Mouse (Mus musculus): ENCODE measurements around the gene Ppp1r10. TPM values are rescaled to one million over a fixed set of nuclear protein-coding genes. Genes with fewer than 3 reads are reported as not detected.
"Not testable (repeated sequence)": the region's sequence is repeated elsewhere in the genome, so short reads cannot be mapped to it uniquely, and the experiment has no call there.

The Ppp1r10 gene
- total and polyA plus RNA-seq, 2 experiments from 2014 or later = 20.3 to 37.5 TPM

GRCm38 (mm10) chr17:35929534-35929933 lies 13.3 kb downstream of the Ppp1r10 start:
- Histone ChIP-seq H3K27ac (no peak overlapping the region), H3K36me3 (ENCODE audit: insufficient read depth, low read length) (peaks cover 56% of the 10 kb centered on the region), H3K4me1 (ENCODE audit: insufficient read depth, low read length) (no peaks in the 10 kb centered on the region), H3K9ac (replicated peaks; ENCODE audit: low read length) (no peak overlapping the region), H3K4me2 (ENCODE audit: low read depth, low read length) (no peak overlapping the region), H3K27me3 (ENCODE audit: insufficient read depth, low read length) (no peaks in the 10 kb centered on the region), H3K9me3 (ENCODE audit: low read length) (no peaks in the 10 kb centered on the region), H3K4me3 (ENCODE audit: low read length) (no peak overlapping the region)
- no peak for ATAC-seq
- WGBS = 93% methylated on average over 2 of the region's 2 CpGs
- no peak for DNase-seq (ENCODE audit: low spot score)
- no peak for TF ChIP-seq CTCF (IDR thresholded peaks at IDR 0.05; ENCODE audit: low read depth)

- H3K9me3 ChIP-seq (ENCODE audit: low read length) = no peaks in the 10 kb centered on the region
- H3K27ac ChIP-seq = no peak overlapping the region
- ATAC-seq (no peak), DNase-seq (ENCODE audit: low spot score) (no peak)
- 98% methylated on average over 12 of the region's 12 CpGs for WGBS
- H3K9ac ChIP-seq (replicated peaks; ENCODE audit: low read length) = no peak overlapping the region
- H3K4me3 ChIP-seq (ENCODE audit: low read length) = no peak overlapping the region
- H3K4me1 ChIP-seq (ENCODE audit: insufficient read depth, low read length) = no peaks in the 10 kb centered on the region
- no peak overlapping the region for H3K4me2 ChIP-seq (ENCODE audit: low read depth, low read length)
- no peak for TF ChIP-seq CTCF (IDR thresholded peaks at IDR 0.05; ENCODE audit: low read depth)
- peaks cover 48% of the 10 kb centered on the region for H3K36me3 ChIP-seq (ENCODE audit: insufficient read depth, low read length)
- H3K27me3 ChIP-seq (ENCODE audit: insufficient read depth, low read length) = no peaks in the 10 kb centered on the region
Observed at GRCm38 (mm10) chr17:35930627-35931026, 14.4 kb downstream of the Ppp1r10 start.

- H3K9ac ChIP-seq (replicated peaks; ENCODE audit: low read length) = no peak overlapping the region
- no peaks in the 10 kb centered on the region for H3K9me3 ChIP-seq (ENCODE audit: low read length)
- WGBS = 83% methylated on average over 4 of the region's 4 CpGs
- H3K27ac ChIP-seq = no peak overlapping the region
- no peak for ATAC-seq
- DNase-seq (ENCODE audit: low spot score) = no peak
- H3K4me3 ChIP-seq (ENCODE audit: low read length) = no peak overlapping the region
- H3K4me2 ChIP-seq (ENCODE audit: low read depth, low read length) = no peak overlapping the region
- H3K27me3 ChIP-seq (ENCODE audit: insufficient read depth, low read length) = no peaks in the 10 kb centered on the region
- peaks cover 34% of the 10 kb centered on the region for H3K36me3 ChIP-seq (ENCODE audit: insufficient read depth, low read length)
- no peak for TF ChIP-seq CTCF (IDR thresholded peaks at IDR 0.05; ENCODE audit: low read depth)
- no peaks in the 10 kb centered on the region for H3K4me1 ChIP-seq (ENCODE audit: insufficient read depth, low read length)
Observed at GRCm38 (mm10) chr17:35932608-35933007, 16.4 kb downstream of the Ppp1r10 start.

GRCm38 (mm10) chr17:35935763-35936162 lies 19.5 kb downstream of the Ppp1r10 start:
- not testable (repeated sequence) for ATAC-seq; H3K9ac ChIP-seq (replicated peaks; ENCODE audit: low read length); H3K27me3 ChIP-seq (ENCODE audit: insufficient read depth, low read length); H3K9me3 ChIP-seq (ENCODE audit: low read length); H3K4me1 ChIP-seq (ENCODE audit: insufficient read depth, low read length); H3K4me3 ChIP-seq (ENCODE audit: low read length); DNase-seq (ENCODE audit: low spot score); H3K36me3 ChIP-seq (ENCODE audit: insufficient read depth, low read length); H3K27ac ChIP-seq; H3K4me2 ChIP-seq (ENCODE audit: low read depth, low read length)
- 89% methylated on average over 14 of the region's 14 CpGs for WGBS

GRCm38 (mm10) chr17:35937700-35938348 lies 21.6 kb downstream of the Ppp1r10 start:
- H3K4me3 ChIP-seq (ENCODE audit: low read length) = no peak overlapping the region
- H3K4me2 ChIP-seq (ENCODE audit: low read depth, low read length) = no peak overlapping the region
- H3K9me3 ChIP-seq (ENCODE audit: low read length) = no peaks in the 10 kb centered on the region
- H3K9ac ChIP-seq (replicated peaks; ENCODE audit: low read length) = no peak overlapping the region
- 51% methylated on average over 2 of the region's 2 CpGs for WGBS
- no peaks in the 10 kb centered on the region for H3K36me3 ChIP-seq (ENCODE audit: insufficient read depth, low read length)
- peak; percentile 72 for DNase-seq (ENCODE audit: low spot score)
- H3K4me1 ChIP-seq (ENCODE audit: insufficient read depth, low read length) = no peaks in the 10 kb centered on the region
- TF ChIP-seq CTCF (IDR thresholded peaks at IDR 0.05; ENCODE audit: low read depth) = peak; percentile 87
- H3K27me3 ChIP-seq (ENCODE audit: insufficient read depth, low read length) = no peaks in the 10 kb centered on the region
- peak; percentile 78 for ATAC-seq
- no peak overlapping the region for H3K27ac ChIP-seq

- Histone ChIP-seq H3K4me2 (ENCODE audit: low read depth, low read length) (no peak overlapping the region), H3K4me3 (ENCODE audit: low read length) (no peak overlapping the region), H3K9me3 (ENCODE audit: low read length) (no peaks in the 10 kb centered on the region), H3K27me3 (ENCODE audit: insufficient read depth, low read length) (no peaks in the 10 kb centered on the region), H3K36me3 (ENCODE audit: insufficient read depth, low read length) (no peaks in the 10 kb centered on the region), H3K4me1 (ENCODE audit: insufficient read depth, low read length) (no peaks in the 10 kb centered on the region), H3K9ac (replicated peaks; ENCODE audit: low read length) (no peak overlapping the region), H3K27ac (no peak overlapping the region)
- whole genome bisulfite sequencing = 56% methylated on average over 2 of the region's 2 CpGs
- no peak for ATAC-seq
- DNase-seq (ENCODE audit: low spot score) = no peak
- no peak for TF ChIP-seq CTCF (IDR thresholded peaks at IDR 0.05; ENCODE audit: low read depth)
Observed at GRCm38 (mm10) chr17:35939108-35939507, 22.9 kb downstream of the Ppp1r10 start.

GRCm38 (mm10) chr17:35939941-35940340 lies 23.7 kb downstream of the Ppp1r10 start:
- Histone ChIP-seq H3K4me1 (ENCODE audit: insufficient read depth, low read length) (no peaks in the 10 kb centered on the region), H3K36me3 (ENCODE audit: insufficient read depth, low read length) (no peaks in the 10 kb centered on the region), H3K9me3 (ENCODE audit: low read length) (no peaks in the 10 kb centered on the region), H3K27me3 (ENCODE audit: insufficient read depth, low read length) (no peaks in the 10 kb centered on the region), H3K4me3 (ENCODE audit: low read length) (no peak overlapping the region), H3K9ac (replicated peaks; ENCODE audit: low read length) (no peak overlapping the region), H3K27ac (no peak overlapping the region), H3K4me2 (ENCODE audit: low read depth, low read length) (no peak overlapping the region)
- ATAC-seq (no peak), DNase-seq (ENCODE audit: low spot score) (no peak)
- TF ChIP-seq CTCF (IDR thresholded peaks at IDR 0.05; ENCODE audit: low read depth) = no peak
- WGBS = 69% methylated on average over 1 of the region's 1 CpGs

GRCm38 (mm10) chr17:35950946-35951345 lies 34.7 kb downstream of the Ppp1r10 start:
- not testable (repeated sequence) for H3K27me3 ChIP-seq (ENCODE audit: insufficient read depth, low read length); H3K9me3 ChIP-seq (ENCODE audit: low read length); H3K4me1 ChIP-seq (ENCODE audit: insufficient read depth, low read length); H3K4me3 ChIP-seq (ENCODE audit: low read length); ATAC-seq; H3K27ac ChIP-seq; DNase-seq (ENCODE audit: low spot score); H3K4me2 ChIP-seq (ENCODE audit: low read depth, low read length); H3K9ac ChIP-seq (replicated peaks; ENCODE audit: low read length); H3K36me3 ChIP-seq (ENCODE audit: insufficient read depth, low read length)

- not testable (repeated sequence) for H3K4me2 ChIP-seq (ENCODE audit: low read depth, low read length); H3K4me1 ChIP-seq (ENCODE audit: insufficient read depth, low read length); H3K27ac ChIP-seq; H3K4me3 ChIP-seq (ENCODE audit: low read length); H3K9ac ChIP-seq (replicated peaks; ENCODE audit: low read length); H3K27me3 ChIP-seq (ENCODE audit: insufficient read depth, low read length); H3K9me3 ChIP-seq (ENCODE audit: low read length); DNase-seq (ENCODE audit: low spot score)
- WGBS = 71% methylated on average over 2 of the region's 3 CpGs
- ATAC-seq = 0 out of 2 replicates have a peak, but pooled peaks have one; percentile 41
- peaks cover 16% of the 10 kb centered on the region for H3K36me3 ChIP-seq (ENCODE audit: insufficient read depth, low read length)
Observed at GRCm38 (mm10) chr17:35952559-35952958, 36.3 kb downstream of the Ppp1r10 start.

All from hindbrain, postnatal 0 days (tissue).